Mouse (Mus musculus) ES-E14 (cell line): ENCODE measurements around the gene Lhfp. TPM values are rescaled to one million over a fixed set of nuclear protein-coding genes. Genes with fewer than 3 reads are reported as not detected.
A peak's percentile ranks its signal among the peaks of the same experiment; 100 is the strongest.
"Not testable (repeated sequence)": the region's sequence is repeated elsewhere in the genome, so short reads cannot be mapped to it uniquely, and the experiment has no call there.

Source experiments
- DNase-seq: peaks from one replicate; pipeline ENCODE4 v3.0.0-alpha.2; 2013; ENCODE audit warnings: low read depth, low spot score
- H3K27ac ChIP-seq: 2 replicates; pipeline ENCODE4 v1.5.1; 2012; ENCODE audit warnings: low read depth, mild to moderate bottlenecking, low read length, moderate library complexity, mixed read lengths; ENCODE audit not compliant: poor library complexity, insufficient read depth, severe bottlenecking
- H3K36me3 ChIP-seq: 2 replicates; pipeline ENCODE4 v1.6.1; 2012; ENCODE audit warnings: mild to moderate bottlenecking, low read length, moderate library complexity, mixed read lengths; ENCODE audit not compliant: control insufficient read depth, poor library complexity, insufficient read depth, severe bottlenecking
- H3K4me1 ChIP-seq, 2 experiments: fragments of 150-350 bp in 1 of 2; sonication (generic) in 1 of 2; 2 replicates each; pipeline ENCODE4 v1.6.1; 2012; ENCODE audit warnings: low read length in 2 of 2, mild to moderate bottlenecking in 1 of 2, mixed read lengths in 1 of 2; ENCODE audit not compliant: control insufficient read depth in 2 of 2, insufficient read depth in 2 of 2, poor library complexity in 1 of 2
- H3K4me3 ChIP-seq, 2 experiments: fragments of 150-350 bp in 1 of 2; sonication (generic) in 1 of 2; 2 replicates each; pipeline ENCODE4 v1.5.1; 2012; ENCODE audit warnings: low read length in 2 of 2, low read depth in 1 of 2, mild to moderate bottlenecking in 1 of 2, mixed read lengths in 1 of 2; ENCODE audit not compliant: insufficient read depth in 1 of 2, poor library complexity in 1 of 2, severe bottlenecking in 1 of 2
- H3K9ac ChIP-seq: 2 replicates; pipeline ENCODE4 v1.6.1; 2012; ENCODE audit warnings: low read depth, mild to moderate bottlenecking, low read length, mixed read lengths; ENCODE audit not compliant: poor library complexity, insufficient read depth, severe bottlenecking
- H3K9me3 ChIP-seq: fragments of 150-350 bp; sonication (generic); 2 replicates; pipeline ENCODE4 v1.6.1; 2012; ENCODE audit warnings: low read depth, mild to moderate bottlenecking, low read length; ENCODE audit not compliant: control insufficient read depth, insufficient read depth
- CHD2 ChIP-seq: IDR thresholded peaks from 2 replicates; pipeline ENCODE4 v1.6.1; 2014; ENCODE audit warnings: mild to moderate bottlenecking, low read depth, low read length, inconsistent platforms
- HCFC1 ChIP-seq: IDR thresholded peaks from 2 replicates; pipeline ENCODE4 v1.6.1; 2012; ENCODE audit warnings: low read length, inconsistent platforms, borderline replicate concordance; ENCODE audit not compliant: insufficient read depth
- MAFK ChIP-seq: IDR thresholded peaks from 2 replicates; pipeline ENCODE4 v1.6.1; 2014; ENCODE audit warnings: mild to moderate bottlenecking, low read depth, low read length, inconsistent platforms; ENCODE audit not compliant: insufficient read depth
- ZC3H11A ChIP-seq: IDR thresholded peaks from 2 replicates; pipeline ENCODE4 v1.6.1; 2012; ENCODE audit warnings: low read depth, mild to moderate bottlenecking, inconsistent platforms, low read length, borderline replicate concordance
- ZNF384 ChIP-seq: IDR thresholded peaks from 2 replicates; pipeline ENCODE4 v1.6.1; 2012; ENCODE audit warnings: low read depth, low read length, inconsistent platforms
- in situ Hi-C, 2 experiments: fragments of 600-800 bp; cut with MboI; formaldehyde crosslinking; loops; one replicate each; pipeline ENCODE4 v1.15.1; 2025; ENCODE audit warnings: low sequenced_read_pairs in 2 of 2, inconsistent platforms in 1 of 2; ENCODE audit not compliant: unreplicated experiment in 2 of 2
- total RNA-seq: library from RNA; depleted of rRNA; stranded (reverse); fragments of 300-350 nt; gene quantifications from 2 replicates; pipeline ENCODE4 v1.2.3, GENCODE M21; 2012

Lhfp gene
- total RNA-seq, 1 experiment, result 20.2 TPM

DNA sequence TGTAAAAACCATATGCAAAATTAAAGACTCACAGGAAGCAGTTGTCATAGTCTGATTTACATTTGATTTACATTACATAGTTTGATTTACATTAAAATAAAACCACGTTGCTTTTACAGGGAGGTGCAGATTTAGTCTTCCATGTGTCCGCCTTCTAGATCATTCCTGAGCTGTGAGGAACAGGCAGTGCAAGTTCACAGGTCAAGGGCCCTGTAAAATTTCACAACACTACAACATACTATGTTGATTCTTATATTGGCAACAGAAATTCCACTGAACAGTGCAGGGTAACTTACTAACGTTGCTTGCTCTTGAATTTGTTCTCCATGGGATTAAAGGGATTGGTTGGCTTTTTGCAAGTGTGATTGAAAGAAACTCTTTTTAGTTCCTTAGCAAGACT, 189.8 kb downstream of the Lhfp start:
- Histone ChIP-seq H3K36me3 (no peaks in the 10 kb centered on the region), H3K4me3 (no peak overlapping the region), H3K4me1 (peaks cover 2 to 4% of the 10 kb centered on the region in 2 experiments; a peak in 1 of 4 replicates), H3K27ac (no peak overlapping the region), H3K9ac (no peak overlapping the region), H3K9me3 (no peaks in the 10 kb centered on the region)
- no peak for DNase-seq
- no peak for TF ChIP-seq MAFK
- no peak for TF ChIP-seq ZC3H11A
- no peak for TF ChIP-seq ZNF384
- no peak for TF ChIP-seq CHD2
- no peak for TF ChIP-seq HCFC1
- in situ Hi-C loops, result loop anchor here (25.0 kb wide), 1 partner anchor 194 kb away; the partner anchor contains the start of gene Lhfp (in 2 of the 2)

DNA sequence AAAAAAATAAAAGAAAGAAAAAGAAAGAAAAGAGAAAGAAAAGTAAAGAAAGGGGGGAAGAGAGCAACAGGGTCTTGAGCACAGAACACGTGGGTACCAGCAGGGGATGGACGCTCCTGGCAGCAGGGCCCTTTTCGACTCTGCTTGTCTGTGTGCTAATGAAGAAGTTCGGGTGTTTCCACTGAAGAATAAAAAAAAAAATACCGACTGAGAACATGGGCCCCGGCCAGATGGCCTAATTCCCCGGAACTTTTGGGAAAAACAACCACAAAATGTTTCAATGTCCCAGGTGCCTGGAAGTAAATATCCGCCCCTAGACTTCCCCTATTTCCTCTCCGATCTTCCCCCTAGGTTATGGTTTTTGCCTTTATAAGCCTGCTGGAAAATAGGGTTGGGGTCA, 191.1 kb downstream of the Lhfp start:
- not testable (repeated sequence) for H3K36me3 ChIP-seq, H3K4me3 ChIP-seq, H3K4me1 ChIP-seq, H3K9me3 ChIP-seq, H3K9ac ChIP-seq, H3K27ac ChIP-seq, DNase-seq
- in situ Hi-C loops, result loop anchor here (25.0 kb wide), 1 partner anchor 195 kb away; the partner anchor contains the start of gene Lhfp (in 2 of the 2)

DNA sequence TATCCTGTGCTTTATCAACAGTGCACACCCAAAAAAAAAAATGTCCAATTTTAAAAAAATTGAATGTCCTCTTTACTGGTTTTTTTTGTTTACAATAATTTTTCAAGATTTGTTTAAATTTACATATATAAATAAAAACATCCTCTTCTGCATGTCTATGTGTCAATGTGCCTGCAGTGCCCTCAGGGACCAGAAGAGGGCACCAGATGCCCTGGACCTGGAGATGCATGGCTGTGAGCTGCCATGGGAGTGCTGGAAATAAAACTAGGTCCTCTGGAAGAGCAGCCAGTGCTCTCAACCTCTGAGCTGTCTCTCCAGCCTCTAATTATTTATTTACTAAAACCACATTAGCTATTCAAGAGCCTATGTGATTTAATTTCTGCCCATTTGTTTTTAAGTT, 193.4 kb downstream of the Lhfp start:
- no peak overlapping the region for H3K9ac ChIP-seq
- no peaks in the 10 kb centered on the region for H3K9me3 ChIP-seq
- H3K27ac ChIP-seq, result no peak overlapping the region
- no peak for TF ChIP-seq MAFK
- TF ChIP-seq HCFC1, result no peak
- no peak for TF ChIP-seq CHD2
- no peak for TF ChIP-seq ZC3H11A
- TF ChIP-seq ZNF384, result no peak
- in situ Hi-C loops, result loop anchor here (25.0 kb wide), 1 partner anchor 197 kb away; the partner anchor contains the start of gene Lhfp (in 2 of the 2)
- no peaks in the 10 kb centered on the region for H3K36me3 ChIP-seq
- DNase-seq, result peak; percentile 28
- peaks cover 2 to 4% of the 10 kb centered on the region in 2 experiments; a peak in 1 of 4 replicates for H3K4me1 ChIP-seq
- H3K4me3 ChIP-seq, result no peak overlapping the region

DNA sequence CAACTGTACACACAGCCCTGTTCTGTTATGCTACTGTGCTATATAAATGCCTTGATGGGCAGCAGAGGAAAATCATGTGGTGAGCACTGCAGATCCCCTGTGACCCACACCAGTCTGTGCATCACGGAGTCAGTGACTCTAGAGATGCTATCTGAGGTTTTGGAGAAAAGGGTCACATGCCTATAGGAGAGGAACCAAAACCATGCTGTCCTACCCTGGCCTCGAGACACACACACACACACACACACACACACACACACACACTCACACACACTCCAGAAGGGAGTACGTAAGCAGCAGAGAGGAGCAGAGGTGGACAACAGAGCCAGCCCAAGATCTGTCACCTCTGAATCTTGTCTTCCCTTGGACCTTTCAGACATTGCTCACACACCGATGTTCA, 195.1 kb downstream of the Lhfp start:
- Histone ChIP-seq H3K27ac (no peak overlapping the region), H3K36me3 (no peaks in the 10 kb centered on the region), H3K4me1 (no peaks in the 10 kb centered on the region), H3K9ac (no peak overlapping the region), H3K9me3 (no peaks in the 10 kb centered on the region), H3K4me3 (no peak overlapping the region)
- TF ChIP-seq ZNF384, result no peak
- no peak for TF ChIP-seq MAFK
- TF ChIP-seq CHD2, result no peak
- TF ChIP-seq HCFC1, result no peak
- TF ChIP-seq ZC3H11A, result no peak
- in situ Hi-C loops, result loop anchor here (25.0 kb wide), 1 partner anchor 199 kb away; the partner anchor contains the start of gene Lhfp (in 2 of the 2)
- DNase-seq, result no peak

DNA sequence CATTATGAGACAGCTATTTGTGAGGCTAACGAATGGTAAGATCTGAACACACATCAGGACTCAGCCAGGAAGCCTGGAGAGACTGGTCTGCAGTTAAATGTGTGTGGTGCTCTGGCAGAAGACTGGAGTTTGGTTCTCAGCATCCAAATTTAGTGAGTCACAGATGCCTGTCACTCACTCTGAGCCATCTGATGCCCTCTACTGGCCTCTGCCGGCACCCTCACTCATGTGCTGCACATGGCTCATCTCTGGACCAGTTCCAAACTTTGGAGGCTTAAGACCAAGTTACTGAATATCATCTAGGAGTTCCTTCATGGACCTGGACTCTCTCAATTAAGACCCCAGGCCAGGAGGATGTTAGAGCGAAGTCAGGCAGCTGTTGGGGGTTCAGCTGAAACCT, 198.8 kb downstream of the Lhfp start:
- no peak for DNase-seq
- no peaks in the 10 kb centered on the region for H3K36me3 ChIP-seq
- in situ Hi-C loops, result loop anchor here (25.0 kb wide), 1 partner anchor 203 kb away; the partner anchor contains the start of gene Lhfp (in 2 of the 2)
- no peaks in the 10 kb centered on the region for H3K9me3 ChIP-seq
- H3K9ac ChIP-seq, result no peak overlapping the region
- H3K4me3 ChIP-seq, result no peak overlapping the region
- TF ChIP-seq HCFC1 (no peak), CHD2 (no peak), ZNF384 (no peak), ZC3H11A (no peak), MAFK (no peak)
- H3K4me1 ChIP-seq, result no peaks in the 10 kb centered on the region
- H3K27ac ChIP-seq, result no peak overlapping the region
